Mouse (Mus musculus): ENCODE measurements around the gene Tbc1d5. TPM values are rescaled to one million over a fixed set of nuclear protein-coding genes. Genes with fewer than 3 reads are reported as not detected.

Tbc1d5 gene
- polyA plus RNA-seq, 1 experiment from 2014 or later, result 8.8 TPM

GRCm38 (mm10) chr17:51043869-51044268 lies 135.3 kb downstream of the Tbc1d5 start:
- H3K27me3 ChIP-seq (replicated peaks), result no peaks in the 10 kb centered on the region
- no peak overlapping the region for H3K4me3 ChIP-seq (replicated peaks)
- no peak overlapping the region for H3K4me2 ChIP-seq
- WGBS, result 79% methylated on average over 1 of the region's 1 CpGs
- no peaks in the 10 kb centered on the region for H3K4me1 ChIP-seq
- no peaks in the 10 kb centered on the region for H3K9me3 ChIP-seq (replicated peaks)
- H3K27ac ChIP-seq (replicated peaks), result no peak overlapping the region
- no peaks in the 10 kb centered on the region for H3K36me3 ChIP-seq
- H3K9ac ChIP-seq (replicated peaks), result no peak overlapping the region
- ATAC-seq (ENCODE audit: low FRiP score), result no peak

- WGBS, result 75% methylated on average over 1 of the region's 1 CpGs
- Histone ChIP-seq H3K36me3 (no peaks in the 10 kb centered on the region), H3K27ac (replicated peaks) (no peak overlapping the region), H3K4me2 (no peak overlapping the region), H3K9ac (replicated peaks) (no peak overlapping the region), H3K27me3 (replicated peaks) (no peaks in the 10 kb centered on the region), H3K4me3 (replicated peaks) (no peak overlapping the region), H3K9me3 (replicated peaks) (no peaks in the 10 kb centered on the region), H3K4me1 (no peaks in the 10 kb centered on the region)
- ATAC-seq (ENCODE audit: low FRiP score), result no peak
Measured at GRCm38 (mm10) chr17:51040861-51041260, 138.3 kb downstream of the Tbc1d5 start.

DNA sequence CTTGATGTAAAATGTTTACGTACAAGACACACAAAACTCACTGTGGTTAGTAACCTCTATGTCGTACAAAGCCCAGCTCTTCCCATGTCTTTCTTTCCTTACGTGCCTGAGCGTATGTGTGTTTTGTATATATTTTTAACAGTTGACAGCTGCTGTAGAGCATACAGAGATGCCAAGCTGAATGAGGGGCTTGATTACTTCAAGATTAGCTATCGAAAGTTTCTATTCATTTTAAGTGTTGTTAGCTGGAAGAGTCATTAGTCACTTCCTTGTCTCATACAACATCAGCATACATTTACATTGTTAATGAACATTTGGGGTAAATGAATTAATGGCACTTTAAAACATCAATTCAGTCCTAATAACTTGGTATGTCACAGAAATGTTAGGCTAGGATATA lies 155.9 kb downstream of the Tbc1d5 start:
- Histone ChIP-seq H3K9ac (replicated peaks) (no peak overlapping the region), H3K4me1 (no peaks in the 10 kb centered on the region), H3K36me3 (no peaks in the 10 kb centered on the region), H3K4me2 (no peak overlapping the region), H3K4me3 (replicated peaks) (no peak overlapping the region), H3K27me3 (replicated peaks) (no peaks in the 10 kb centered on the region), H3K9me3 (replicated peaks) (no peaks in the 10 kb centered on the region), H3K27ac (replicated peaks) (no peak overlapping the region)
- 65% methylated on average over 5 of the region's 5 CpGs for WGBS
- no peak for ATAC-seq (ENCODE audit: low FRiP score)

GRCm38 (mm10) chr17:51016384-51016783 lies 162.8 kb downstream of the Tbc1d5 start:
- no peaks in the 10 kb centered on the region for H3K27me3 ChIP-seq (replicated peaks)

DNA sequence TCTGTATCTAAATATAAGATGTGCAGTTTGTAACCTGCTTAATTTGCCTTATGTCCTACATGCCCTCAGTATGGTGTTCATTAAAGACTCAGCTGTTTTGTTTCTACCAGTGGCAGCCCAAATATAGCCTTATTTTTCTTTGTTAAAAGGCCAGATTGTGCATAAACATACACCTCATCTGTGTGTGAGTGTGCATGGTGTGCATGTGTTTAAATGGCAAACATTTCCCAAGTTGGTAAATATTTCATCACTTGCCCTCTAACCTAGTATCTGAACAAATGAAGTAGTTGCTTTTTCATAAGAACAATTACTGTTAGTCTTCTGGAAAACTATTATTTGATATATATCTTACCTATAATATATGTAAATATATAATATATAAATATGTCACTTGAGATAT lies 165.2 kb downstream of the Tbc1d5 start:
- no peak overlapping the region for H3K4me2 ChIP-seq
- no peak overlapping the region for H3K9ac ChIP-seq (replicated peaks)
- H3K27ac ChIP-seq (replicated peaks), result no peak overlapping the region
- H3K4me1 ChIP-seq, result no peaks in the 10 kb centered on the region
- ATAC-seq (ENCODE audit: low FRiP score), result no peak
- H3K9me3 ChIP-seq (replicated peaks), result no peaks in the 10 kb centered on the region
- H3K27me3 ChIP-seq (replicated peaks), result no peaks in the 10 kb centered on the region
- no peaks in the 10 kb centered on the region for H3K36me3 ChIP-seq
- H3K4me3 ChIP-seq (replicated peaks), result no peak overlapping the region

More at GRCm38 (mm10) chr17:51016384-51016783, 162.8 kb downstream of the Tbc1d5 start:
- Histone ChIP-seq H3K9ac (replicated peaks) (no peak overlapping the region), H3K4me1 (no peaks in the 10 kb centered on the region), H3K4me2 (no peak overlapping the region), H3K36me3 (no peaks in the 10 kb centered on the region), H3K27ac (replicated peaks) (no peak overlapping the region), H3K4me3 (replicated peaks) (no peak overlapping the region), H3K9me3 (replicated peaks) (no peaks in the 10 kb centered on the region)
- 86% methylated on average over 2 of the region's 2 CpGs for WGBS
- ATAC-seq (ENCODE audit: low FRiP score), result no peak

DNA sequence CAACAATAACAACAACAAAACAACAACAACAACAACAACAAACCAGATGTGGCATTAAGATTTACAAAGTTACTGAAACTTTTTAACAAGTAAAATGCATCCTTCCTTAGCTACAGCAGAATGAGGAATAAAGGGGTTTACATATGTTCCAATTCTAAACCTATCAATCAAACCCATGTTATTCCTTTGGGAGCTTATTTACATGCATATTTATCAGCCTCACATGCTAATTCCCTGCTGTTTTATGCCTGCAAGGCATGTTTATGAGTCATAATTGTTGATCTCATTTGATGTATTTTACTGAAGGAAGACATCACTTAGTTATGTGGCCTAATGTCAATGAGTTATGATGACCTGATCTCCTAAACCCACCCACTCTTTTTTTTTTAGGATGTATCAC lies 176.0 kb downstream of the Tbc1d5 start:
- Histone ChIP-seq H3K4me2 (no peak overlapping the region), H3K4me3 (replicated peaks) (no peak overlapping the region), H3K36me3 (no peaks in the 10 kb centered on the region), H3K4me1 (no peaks in the 10 kb centered on the region), H3K27me3 (replicated peaks) (no peaks in the 10 kb centered on the region), H3K9me3 (replicated peaks) (no peaks in the 10 kb centered on the region), H3K9ac (replicated peaks) (no peak overlapping the region), H3K27ac (replicated peaks) (no peak overlapping the region)
- ATAC-seq (ENCODE audit: low FRiP score), result no peak

- no peak overlapping the region for H3K4me3 ChIP-seq (replicated peaks)
- H3K27ac ChIP-seq (replicated peaks), result no peak overlapping the region
- H3K36me3 ChIP-seq, result no peaks in the 10 kb centered on the region
- 0 out of 2 replicates have a peak, but pooled peaks cover 1% of the 10 kb centered on the region for H3K9me3 ChIP-seq (replicated peaks)
- H3K27me3 ChIP-seq (replicated peaks), result no peaks in the 10 kb centered on the region
- no peak overlapping the region for H3K9ac ChIP-seq (replicated peaks)
- no peak for ATAC-seq (ENCODE audit: low FRiP score)
- no peak overlapping the region for H3K4me2 ChIP-seq
- WGBS, result 83% methylated on average over 1 of the region's 1 CpGs
- no peaks in the 10 kb centered on the region for H3K4me1 ChIP-seq
Measured at GRCm38 (mm10) chr17:50998216-50998615, 180.9 kb downstream of the Tbc1d5 start.

- H3K4me1 ChIP-seq, result no peaks in the 10 kb centered on the region
- no peaks in the 10 kb centered on the region for H3K36me3 ChIP-seq
- no peak overlapping the region for H3K9ac ChIP-seq (replicated peaks)
- ATAC-seq (ENCODE audit: low FRiP score), result no peak
- H3K27ac ChIP-seq (replicated peaks), result no peak overlapping the region
- H3K27me3 ChIP-seq (replicated peaks), result no peaks in the 10 kb centered on the region
- H3K4me2 ChIP-seq, result no peak overlapping the region
- 84% methylated on average over 3 of the region's 3 CpGs for WGBS
- H3K9me3 ChIP-seq (replicated peaks), result 0 out of 2 replicates have a peak, but pooled peaks cover 3% of the 10 kb centered on the region
- no peak overlapping the region for H3K4me3 ChIP-seq (replicated peaks)
Measured at GRCm38 (mm10) chr17:50993294-50993993, 185.7 kb downstream of the Tbc1d5 start.

GRCm38 (mm10) chr17:50990770-50991405 lies 188.3 kb downstream of the Tbc1d5 start:
- no peaks in the 10 kb centered on the region for H3K36me3 ChIP-seq
- no peak overlapping the region for H3K27ac ChIP-seq (replicated peaks)
- ATAC-seq (ENCODE audit: low FRiP score), result no peak
- H3K9me3 ChIP-seq (replicated peaks), result 0 out of 2 replicates have a peak, but pooled peaks cover 3% of the 10 kb centered on the region
- WGBS, result 96% methylated on average over 2 of the region's 2 CpGs
- H3K4me3 ChIP-seq (replicated peaks), result no peak overlapping the region
- no peaks in the 10 kb centered on the region for H3K4me1 ChIP-seq
- no peak overlapping the region for H3K4me2 ChIP-seq
- no peaks in the 10 kb centered on the region for H3K27me3 ChIP-seq (replicated peaks)
- H3K9ac ChIP-seq (replicated peaks), result no peak overlapping the region

DNA sequence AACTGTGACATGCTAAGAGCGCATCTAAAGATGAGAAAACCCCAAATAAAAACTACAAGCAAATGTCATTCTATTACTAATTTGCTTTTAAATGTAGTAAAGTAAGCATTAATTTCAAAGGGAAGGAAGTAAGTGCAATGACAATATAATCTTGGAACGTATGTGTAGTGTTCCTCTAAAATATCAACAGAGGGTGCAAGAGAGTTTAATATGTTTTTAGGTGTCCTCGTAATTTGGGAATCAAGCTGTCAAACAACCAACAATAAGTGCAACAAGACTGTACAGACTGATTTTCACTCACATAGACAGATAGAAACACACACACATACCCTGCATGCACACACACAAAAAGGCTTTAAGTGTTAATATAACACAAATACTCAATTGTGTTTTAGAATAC lies 191.2 kb downstream of the Tbc1d5 start:
- H3K4me2 ChIP-seq, result no peak overlapping the region
- H3K4me3 ChIP-seq (replicated peaks), result no peak overlapping the region
- no peak overlapping the region for H3K9ac ChIP-seq (replicated peaks)
- no peak overlapping the region for H3K27ac ChIP-seq (replicated peaks)
- ATAC-seq (ENCODE audit: low FRiP score), result no peak; the same call in 1 of the 2 replicates
- 63% methylated on average over 3 of the region's 3 CpGs for WGBS
- no peaks in the 10 kb centered on the region for H3K36me3 ChIP-seq
- H3K9me3 ChIP-seq (replicated peaks), result no peaks in the 10 kb centered on the region
- H3K27me3 ChIP-seq (replicated peaks), result no peaks in the 10 kb centered on the region
- no peaks in the 10 kb centered on the region for H3K4me1 ChIP-seq

GRCm38 (mm10) chr17:50981933-50982332 lies 197.2 kb downstream of the Tbc1d5 start:
- Histone ChIP-seq H3K4me1 (no peaks in the 10 kb centered on the region), H3K4me2 (no peak overlapping the region), H3K27me3 (replicated peaks) (no peaks in the 10 kb centered on the region), H3K9ac (replicated peaks) (no peak overlapping the region), H3K4me3 (replicated peaks) (no peak overlapping the region), H3K27ac (replicated peaks) (no peak overlapping the region), H3K36me3 (no peaks in the 10 kb centered on the region), H3K9me3 (replicated peaks) (no peaks in the 10 kb centered on the region)
- ATAC-seq (ENCODE audit: low FRiP score), result no peak
- 84% methylated on average over 5 of the region's 5 CpGs for WGBS

- no peaks in the 10 kb centered on the region for H3K36me3 ChIP-seq
- H3K4me1 ChIP-seq, result no peaks in the 10 kb centered on the region
- no peak overlapping the region for H3K4me2 ChIP-seq
- H3K9me3 ChIP-seq (replicated peaks), result no peaks in the 10 kb centered on the region
- no peak overlapping the region for H3K27ac ChIP-seq (replicated peaks)
- no peak overlapping the region for H3K9ac ChIP-seq (replicated peaks)
- WGBS, result 24% methylated on average over 1 of the region's 1 CpGs
- H3K27me3 ChIP-seq (replicated peaks), result no peaks in the 10 kb centered on the region
- no peak overlapping the region for H3K4me3 ChIP-seq (replicated peaks)
- ATAC-seq (ENCODE audit: low FRiP score), result no peak
Measured at GRCm38 (mm10) chr17:50972142-50972541, 207.0 kb downstream of the Tbc1d5 start.

Data from neural tube, embryonic 15.5 days (tissue).